Mouse (Mus musculus) layer of hippocampus, adult 2 months (tissue): ENCODE data around the gene Ifi27l2b. TPM values are rescaled to one million over a fixed set of nuclear protein-coding genes. Genes with fewer than 3 reads are reported as not detected.

ENCODE experiments used
- DNase-seq, 2 experiments: peaks; one replicate each; pipeline ENCODE4 v3.0.0; 2022; ENCODE audit warnings: low spot score in 2 of 2
- H3K27ac ChIP-seq: fragments of 200-600 bp; 2 replicates; pipeline ENCODE4 v1.8.1; 2022
- H3K4me3 ChIP-seq: fragments of 200-600 bp; 2 replicates; pipeline ENCODE4 v1.8.1; 2022; ENCODE audit warnings: mild to moderate bottlenecking
- CTCF ChIP-seq: fragments of 200-600 bp; conservative IDR thresholded peaks from 2 replicates; pipeline ENCODE4 v1.8.1; 2022; ENCODE audit warnings: antibody characterized with exemption, mild to moderate bottlenecking, moderate library complexity
- total RNA-seq, 2 experiments: library from RNA; stranded (reverse); gene quantifications; 2 replicates each; pipeline ENCODE4 v1.2.3; 2021

Ifi27l2b gene
- total RNA-seq, 2 experiments from 2014 or later = not detected

GRCm38 (mm10) chr12:103425729-103426470 is 31.1 kb downstream of the Ifi27l2b start, which contains the start of gene Ddx24:
TSS of gene Ddx24 (minus strand) at chr12:103425830.
- Histone ChIP-seq H3K4me3 (peak within 1 kb of the TSS; percentile 98), H3K27ac (peak within 1 kb of the TSS; percentile 95)
- peak; percentile 93 for TF ChIP-seq CTCF
- DNase-seq = peak; percentile 98 to 99

DNA sequence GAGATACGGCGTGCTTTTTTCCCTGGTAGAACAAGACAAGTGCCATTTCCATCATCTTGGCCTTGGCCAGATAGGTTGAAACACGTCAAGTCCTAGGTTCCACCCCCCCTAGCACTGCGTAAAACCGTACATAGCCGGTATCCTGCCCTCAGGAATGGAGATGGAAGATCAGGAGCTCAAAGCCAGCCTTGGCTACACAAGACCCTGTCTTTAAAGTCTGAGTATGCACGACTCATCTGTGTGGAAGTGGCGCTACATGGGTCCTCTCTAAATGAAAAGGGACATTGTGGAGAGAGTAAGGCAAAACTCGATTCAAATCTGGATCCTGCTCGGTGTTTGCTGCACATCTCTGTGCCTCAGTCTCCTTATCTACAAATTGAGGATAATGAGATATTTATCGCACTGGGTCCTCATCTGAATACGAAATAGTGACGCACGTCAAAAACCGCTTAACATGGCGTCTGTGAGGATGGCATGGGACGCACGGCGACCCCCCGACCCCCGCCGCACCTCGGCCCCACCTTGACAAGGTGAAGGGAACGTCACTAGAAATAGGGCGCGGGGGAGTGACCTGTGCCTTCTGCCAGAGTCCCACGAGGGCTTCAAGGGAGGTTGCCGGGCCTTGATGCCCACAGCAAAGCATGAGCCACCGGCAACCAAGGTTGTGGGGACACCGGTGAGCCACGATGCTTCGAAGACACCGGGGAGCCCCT is 31.9 kb downstream of the Ifi27l2b start:
- DNase-seq = peak in 1 of 2 experiments; percentile 36
- H3K27ac ChIP-seq = peak overlapping the region; percentile 95
- H3K4me3 ChIP-seq = peak overlapping the region; percentile 98
- no peak for TF ChIP-seq CTCF

DNA sequence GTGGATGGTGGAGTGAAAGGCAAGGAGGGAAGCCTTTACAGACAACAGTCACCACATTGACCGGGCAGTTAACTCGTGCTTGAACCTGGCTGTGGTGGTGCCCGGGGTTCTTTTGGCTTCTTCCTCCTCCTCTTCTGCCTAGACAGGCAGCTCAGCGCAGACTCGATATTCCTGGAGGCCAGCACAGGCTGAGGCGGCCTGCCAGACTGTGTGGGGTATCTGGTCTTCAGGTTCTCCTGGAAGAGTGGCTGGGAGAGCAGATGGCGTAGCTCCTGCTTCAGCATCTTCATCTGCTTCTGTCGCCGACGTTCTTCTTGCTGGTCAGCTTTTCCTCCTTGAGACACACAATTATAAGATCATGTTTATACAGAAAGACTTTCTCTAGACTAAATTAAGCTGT is 48.9 kb downstream of the Ifi27l2b start:
- TF ChIP-seq CTCF = no peak
- H3K27ac ChIP-seq = no peak overlapping the region; the same call in 1 of the 2 replicates
- peak; percentile 45 to 48 for DNase-seq
- H3K4me3 ChIP-seq = no peak overlapping the region

GRCm38 (mm10) chr12:103407720-103408119 is 49.3 kb downstream of the Ifi27l2b start, which contains the start of gene 9330161L09Rik:
TSS of gene 9330161L09Rik (minus strand) at chr12:103407820.
- Histone ChIP-seq H3K4me3 (no peak within 1 kb of the TSS), H3K27ac (peak within 1 kb of the TSS; percentile 14; the same call in 1 of the 2 replicates)
- no peak for DNase-seq
- TF ChIP-seq CTCF = no peak

DNA sequence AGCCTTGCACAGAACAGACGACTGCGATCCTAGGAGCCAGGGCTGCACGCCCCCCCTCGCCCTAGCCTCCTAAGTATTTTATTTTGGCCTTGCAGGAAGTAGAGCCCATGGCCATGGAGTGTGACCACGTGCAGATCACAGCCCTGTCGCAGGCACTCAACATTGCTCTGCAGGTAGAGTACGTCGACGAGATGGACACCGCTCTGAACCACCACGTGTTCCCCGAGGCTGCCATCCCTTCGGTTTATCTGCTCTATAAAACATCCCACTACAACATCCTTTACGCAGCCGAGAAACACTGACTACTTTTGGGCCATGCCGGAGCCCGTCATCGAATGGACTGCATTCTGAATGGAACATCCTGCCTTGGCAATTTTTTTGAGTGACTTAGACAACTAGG is 52.9 kb downstream of the Ifi27l2b start:
- no peak for DNase-seq
- no peak overlapping the region for H3K27ac ChIP-seq
- no peak overlapping the region for H3K4me3 ChIP-seq
- TF ChIP-seq CTCF = no peak

Other genes starting within 250 kb of the Ifi27l2b start
- 1 to 10 TPM; 3.6 to 3.7 TPM for gene Prima1, start 215.1 kb downstream of the Ifi27l2b start, total RNA-seq
- gene Fam181a, start 146.2 kb downstream of the Ifi27l2b start, total RNA-seq = 1 to 10 TPM; 1.5 to 2.3 TPM
- gene Asb2, start 101.2 kb downstream of the Ifi27l2b start, total RNA-seq = 1 to 10 TPM; 2.0 to 2.3 TPM
- gene Otub2, start 68.5 kb downstream of the Ifi27l2b start, total RNA-seq = 10 to 100 TPM; 45.2 to 48.6 TPM
- 1 to 10 TPM; 3.5 to 4.0 TPM for gene 9330161L09Rik, start 49.4 kb downstream of the Ifi27l2b start, total RNA-seq
- 100 to 1,000 TPM; 235 to 239 TPM for gene Ddx24, start 31.4 kb downstream of the Ifi27l2b start, total RNA-seq
- gene Ifi27, start 23.0 kb downstream of the Ifi27l2b start, total RNA-seq = 100 to 1,000 TPM in 1 of 2 experiments, 10 to 100 TPM in 1; 97.3 to 106 TPM
- under 1 TPM; 0.91 to 0.92 TPM for gene Ifi27l2a, start 13.5 kb downstream of the Ifi27l2b start, total RNA-seq
- 10 to 100 TPM; 47.8 to 50.5 TPM for gene Ppp4r4, start 75.1 kb upstream of the Ifi27l2b start, total RNA-seq
- gene Serpina10, start 174.2 kb upstream of the Ifi27l2b start, total RNA-seq = under 1 TPM in 1 of 2 experiments, not detected in 1; 0.10 TPM
- not detected for gene Serpina6, start 200.0 kb upstream of the Ifi27l2b start, total RNA-seq
- gene Serpina16, start 218.9 kb upstream of the Ifi27l2b start, total RNA-seq = not detected
- not detected for gene Serpina1f, start 238.3 kb upstream of the Ifi27l2b start, total RNA-seq